Mouse (Mus musculus) gastrocnemius, postnatal 25 days (tissue): ENCODE measurements at regions not wholly inside any gene's neighbourhood (a gene's known extent, or its start where the extent isn't known, plus 50 kb on each side); places are given as distances from the start of the nearest gene placed in this dataset.

Source experiments
- DNase-seq: peaks from one replicate; pipeline ENCODE4 v3.0.0; 2022

GRCm38 (mm10) chr10:45009676-45010075 lies 57.3 kb upstream of the Prep start:
- DNase-seq: no peak

GRCm38 (mm10) chr10:45009235-45009634 lies 57.8 kb upstream of the Prep start:
- DNase-seq: no peak

- no peak for DNase-seq
Measured at GRCm38 (mm10) chr10:45004037-45004653, 62.9 kb upstream of the Prep start.

GRCm38 (mm10) chr10:45003344-45003681 lies 63.7 kb upstream of the Prep start:
- DNase-seq: no peak

- no peak for DNase-seq
Measured at GRCm38 (mm10) chr10:45002637-45003343, 64.2 kb upstream of the Prep start.

- no peak for DNase-seq
Measured at GRCm38 (mm10) chr10:45000873-45001859, 65.8 kb upstream of the Prep start.

GRCm38 (mm10) chr10:45000027-45000840 lies 66.8 kb upstream of the Prep start:
- DNase-seq: no peak

GRCm38 (mm10) chr10:44997906-44998289 lies 69.1 kb upstream of the Prep start:
- DNase-seq: no peak

- no peak for DNase-seq
Measured at GRCm38 (mm10) chr10:44997184-44997905, 69.7 kb upstream of the Prep start.

GRCm38 (mm10) chr10:44995756-44996155 lies 71.2 kb upstream of the Prep start:
- no peak for DNase-seq

GRCm38 (mm10) chr10:44994385-44995281 lies 72.4 kb upstream of the Prep start:
- DNase-seq: no peak

- DNase-seq: no peak
Measured at GRCm38 (mm10) chr10:44993470-44994260, 73.3 kb upstream of the Prep start.

GRCm38 (mm10) chr10:44989539-44989938 lies 77.5 kb upstream of the Prep start:
- no peak for DNase-seq

- DNase-seq: no peak
Measured at GRCm38 (mm10) chr10:44988756-44989155, 78.2 kb upstream of the Prep start.

GRCm38 (mm10) chr10:44987615-44988014 lies 79.4 kb upstream of the Prep start:
- DNase-seq: no peak

- no peak for DNase-seq
Measured at GRCm38 (mm10) chr10:44981913-44982312, 85.1 kb upstream of the Prep start.

GRCm38 (mm10) chr10:44976815-44977214 lies 90.2 kb upstream of the Prep start:
- DNase-seq: no peak

- DNase-seq: no peak
Measured at GRCm38 (mm10) chr10:44971911-44972310, 95.1 kb upstream of the Prep start.

- DNase-seq: no peak
Measured at GRCm38 (mm10) chr10:44959968-44960367, 107.0 kb upstream of the Prep start.
